Mouse (Mus musculus) testis, adult 2 months (tissue): Measurements from ENCODE around the gene Cdk2ap2.

Experiments used
- CTCF ChIP-seq: fragments of 200-500 bp; IDR thresholded peaks from 2 replicates; pipeline ENCODE4 v1.5.1; 2012; ENCODE audit warnings: low read depth, mild to moderate bottlenecking, inconsistent platforms, low read length, moderate library complexity; ENCODE audit not compliant: control insufficient read depth, insufficient read depth, insufficient replicate concordance
- POLR2A ChIP-seq: fragments of 200-500 bp; IDR thresholded peaks from 2 replicates; pipeline ENCODE4 v1.6.1; 2012; ENCODE audit warnings: low read depth, mild to moderate bottlenecking, inconsistent platforms, low read length, moderate library complexity; ENCODE audit not compliant: control insufficient read depth

DNA sequence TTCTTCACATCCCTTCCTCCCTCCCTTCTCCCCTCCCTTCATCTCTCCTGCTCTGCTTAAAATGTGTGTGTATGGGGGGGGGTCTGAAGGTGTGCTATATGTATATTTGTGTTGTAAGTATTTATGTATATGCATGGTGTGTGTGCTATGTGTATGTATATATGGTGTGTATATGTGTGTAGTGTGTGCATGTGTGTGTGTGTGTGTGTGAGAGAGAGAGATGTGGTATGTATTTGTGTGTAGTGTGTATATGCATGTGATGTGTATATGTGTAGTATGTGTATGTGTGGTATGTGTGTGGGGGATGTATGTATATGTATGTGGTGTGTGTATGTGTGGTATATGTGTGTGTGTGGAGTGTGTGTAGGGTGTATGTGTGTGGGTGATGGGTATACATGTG is 30.1 kb upstream of the Cdk2ap2 start:
- TF ChIP-seq POLR2A (no peak), CTCF (no peak)
